Mouse (Mus musculus) stomach, postnatal 0 days (tissue): ENCODE measurements around the gene Sema5a.

ENCODE experiments used
- CTCF ChIP-seq: IDR thresholded peaks from 2 replicates; pipeline ENCODE4 v1.5.1; 2016; ENCODE audit warnings: antibody characterized with exemption, low read depth, mild to moderate bottlenecking, moderate library complexity
- EP300 ChIP-seq: optimal IDR thresholded peaks from 2 replicates; pipeline ENCODE3; 2016; ENCODE audit warnings: antibody characterized with exemption

GRCm38 (mm10) chr15:32730839-32731238, 486.2 kb downstream of the Sema5a start:
- peak; percentile 80 for TF ChIP-seq CTCF
- TF ChIP-seq EP300: no peak
